Mouse (Mus musculus): ENCODE data around the gene Col4a1.

Col4a1 gene

GRCm38 (mm10) chr8:11181420-11182147 is 131.0 kb downstream of the Col4a1 start:
- DNase-seq (ENCODE audit: low spot score in 2 of 2), result no peak

- no peak for DNase-seq (ENCODE audit: low spot score in 2 of 2)
Observed at GRCm38 (mm10) chr8:11179869-11180268, 132.8 kb downstream of the Col4a1 start.

GRCm38 (mm10) chr8:11176393-11176792 is 136.2 kb downstream of the Col4a1 start:
- no peak for DNase-seq (ENCODE audit: low spot score in 2 of 2)

- DNase-seq (ENCODE audit: low spot score in 2 of 2), result no peak
Observed at GRCm38 (mm10) chr8:11173284-11174191, 139.1 kb downstream of the Col4a1 start.

GRCm38 (mm10) chr8:11171526-11171925 is 141.1 kb downstream of the Col4a1 start:
- no peak for DNase-seq (ENCODE audit: low spot score in 2 of 2)

- no peak for DNase-seq (ENCODE audit: low spot score in 2 of 2)
Observed at GRCm38 (mm10) chr8:11169383-11169782, 143.2 kb downstream of the Col4a1 start.

- no peak for DNase-seq (ENCODE audit: low spot score in 2 of 2)
Observed at GRCm38 (mm10) chr8:11168780-11169179, 143.8 kb downstream of the Col4a1 start.

GRCm38 (mm10) chr8:11167955-11168354 is 144.7 kb downstream of the Col4a1 start:
- DNase-seq (ENCODE audit: low spot score in 2 of 2), result no peak

- no peak for DNase-seq (ENCODE audit: low spot score in 2 of 2)
Observed at GRCm38 (mm10) chr8:11165592-11165991, 147.0 kb downstream of the Col4a1 start.

- no peak for DNase-seq (ENCODE audit: low spot score in 2 of 2)
Observed at GRCm38 (mm10) chr8:11156319-11156692, 156.3 kb downstream of the Col4a1 start.

GRCm38 (mm10) chr8:11155579-11156318 is 156.9 kb downstream of the Col4a1 start:
- peak in 1 of 2 experiments; percentile 41 for DNase-seq (ENCODE audit: low spot score in 2 of 2)

- no peak for DNase-seq (ENCODE audit: low spot score in 2 of 2)
Observed at GRCm38 (mm10) chr8:11150268-11150667, 162.4 kb downstream of the Col4a1 start.

- DNase-seq (ENCODE audit: low spot score in 2 of 2), result no peak
Observed at GRCm38 (mm10) chr8:11149201-11149810, 163.3 kb downstream of the Col4a1 start.

GRCm38 (mm10) chr8:11148797-11149196 is 163.8 kb downstream of the Col4a1 start:
- no peak for DNase-seq (ENCODE audit: low spot score in 2 of 2)

All from frontal cortex, postnatal 36 days (tissue).